Mouse (Mus musculus): ENCODE results near the gene B4galt1. TPM values are rescaled to one million over a fixed set of nuclear protein-coding genes. Genes with fewer than 3 reads are reported as not detected.
A peak's percentile ranks its signal among the peaks of the same experiment; 100 is the strongest.

The B4galt1 gene
- polyA plus RNA-seq, 1 experiment = 55.9 TPM

- DNase-seq (ENCODE audit: low spot score) = no peak
These were observed 75.1 kb downstream of the B4galt1 start for GRCm38 (mm10) chr4:40778656-40779055.

GRCm38 (mm10) chr4:40777116-40777515 is 76.7 kb downstream of the B4galt1 start:
- no peak for DNase-seq (ENCODE audit: low spot score)

- no peak for DNase-seq (ENCODE audit: low spot score)
These were observed 77.4 kb downstream of the B4galt1 start for GRCm38 (mm10) chr4:40776416-40776815.

GRCm38 (mm10) chr4:40774279-40775259 is 79.2 kb downstream of the B4galt1 start:
- DNase-seq (ENCODE audit: low spot score) = peak; percentile 61

GRCm38 (mm10) chr4:40759876-40760275 is 93.9 kb downstream of the B4galt1 start:
- DNase-seq (ENCODE audit: low spot score) = no peak

GRCm38 (mm10) chr4:40757780-40758420 is 95.9 kb downstream of the B4galt1 start, which contains the start of gene Smu1:
Gene Smu1 (minus strand): TSS chr4:40757923.
- peak; percentile 95 for DNase-seq (ENCODE audit: low spot score)

GRCm38 (mm10) chr4:40757157-40757779 is 96.5 kb downstream of the B4galt1 start:
- no peak for DNase-seq (ENCODE audit: low spot score)

Other genes starting within 250 kb of the B4galt1 start
- gene Aptx, start 150.8 kb downstream of the B4galt1 start, polyA plus RNA-seq (2012; rRNA removed) = 17.5 and 19.3 TPM in 2 replicates
- gene Dnaja1, start 131.9 kb downstream of the B4galt1 start, polyA plus RNA-seq (2012; rRNA removed) = 47.7 and 61.5 TPM in 2 replicates
- gene Smu1, start 96.1 kb downstream of the B4galt1 start, polyA plus RNA-seq (2012; rRNA removed) = 52.9 and 64.9 TPM in 2 replicates
- gene Spink4, start 66.0 kb upstream of the B4galt1 start, polyA plus RNA-seq (2012; rRNA removed) = 0.37 TPM in 1 of 2 replicates, not detected in the other
- 126 and 153 TPM in 2 replicates for gene Bag1, start 94.3 kb upstream of the B4galt1 start, polyA plus RNA-seq (2012; rRNA removed)
- 102 and 115 TPM in 2 replicates for gene Chmp5, start 94.4 kb upstream of the B4galt1 start, polyA plus RNA-seq (2012; rRNA removed)
- 60.1 and 61.1 TPM in 2 replicates for gene Nfx1, start 116.9 kb upstream of the B4galt1 start, polyA plus RNA-seq (2012; rRNA removed)
- gene Aqp7, start 194.1 kb upstream of the B4galt1 start, polyA plus RNA-seq (2012; rRNA removed) = 1.6 and 2.4 TPM in 2 replicates
- gene Aqp3, start 244.2 kb upstream of the B4galt1 start, polyA plus RNA-seq (2012; rRNA removed) = 516 and 601 TPM in 2 replicates

All from urinary bladder, adult 2 months (tissue).